Mouse (Mus musculus): ENCODE results near the gene Hist1h3d.

GRCm38 (mm10) chr13:23571022-23571503, 4.5 kb upstream of the Hist1h3d start, which contains the start of the genes Hist1h2ae and Hist1h2bg:
- TF ChIP-seq EP300 (optimal IDR thresholded peaks at IDR 0.05) (no peak), CTCF (IDR thresholded peaks at IDR 0.05; ENCODE audit: low read depth) (0 out of 2 replicates have a peak, but pooled peaks have one; percentile 0)

Measured in stomach, postnatal 0 days (tissue).